Mouse (Mus musculus) heart, embryonic 15.5 days (tissue): ENCODE measurements around the gene Syt3. TPM values are rescaled to one million over a fixed set of nuclear protein-coding genes. Genes with fewer than 3 reads are reported as not detected.

Source experiments
- ATAC-seq: fragments of 200-750 bp; cut with Nextera tagmentation; replicated peaks from 2 replicates; pipeline ENCODE4 v1.8.0; 2017; ENCODE audit warnings: low read depth, moderate TSS enrichment; ENCODE audit not compliant: insufficient number of reproducible peaks, insufficient read depth, low FRiP score
- H3K27ac ChIP-seq: fragments of 300-500 bp; sonication (generic); 2 replicates; pipeline ENCODE4 v1.5.1; 2015; ENCODE audit warnings: mild to moderate bottlenecking, inconsistent platforms
- H3K27me3 ChIP-seq: fragments of 300-500 bp; sonication (generic); 2 replicates; pipeline ENCODE4 v1.6.1; 2015; ENCODE audit warnings: inconsistent platforms
- H3K36me3 ChIP-seq: fragments of 300-500 bp; sonication (generic); 2 replicates; pipeline ENCODE4 v1.6.1; 2015; ENCODE audit warnings: mild to moderate bottlenecking, inconsistent platforms
- H3K4me1 ChIP-seq: fragments of 300-500 bp; sonication (generic); replicated peaks from 2 replicates; pipeline ENCODE4 v1.6.1; 2015; ENCODE audit warnings: inconsistent platforms
- H3K4me2 ChIP-seq: fragments of 300-500 bp; sonication (generic); 2 replicates; pipeline ENCODE4 v1.6.1; 2015; ENCODE audit warnings: inconsistent platforms, mild to moderate bottlenecking, moderate library complexity
- H3K4me3 ChIP-seq: fragments of 300-500 bp; sonication (generic); 2 replicates; pipeline ENCODE4 v1.5.1; 2015; ENCODE audit warnings: mild to moderate bottlenecking, inconsistent platforms
- H3K9ac ChIP-seq: fragments of 300-500 bp; sonication (generic); 2 replicates; pipeline ENCODE4 v1.6.1; 2015; ENCODE audit warnings: mild to moderate bottlenecking, inconsistent platforms
- H3K9me3 ChIP-seq: fragments of 300-500 bp; sonication (generic); replicated peaks from 2 replicates; pipeline ENCODE4 v1.6.1; 2016; ENCODE audit warnings: inconsistent platforms
- WGBS: fragments of 180-500 bp; shearing (Covaris S2); methylation state at CpG from one replicate; pipeline ENCODE4 v1.1.7; 2015; ENCODE audit warnings: mixed read lengths; 5-methylcytosine and 5-hydroxymethylcytosine counted together
- polyA plus RNA-seq: library from polyadenylated mRNA; unstranded; fragments of >200 nt; fragmentation: Nextera tagmentation; extraction: Ambion mirVana; gene quantifications from 2 replicates; pipeline ENCODE4 v1.2.1, GENCODE M21; 2015

Gene Syt3
- polyA plus RNA-seq, 1 experiment from 2014 or later: 0.82 TPM

GRCm38 (mm10) chr7:44358886-44359654 is 24.8 kb upstream of the Syt3 start:
- Histone ChIP-seq H3K4me3 (peak overlapping the region; percentile 56), H3K36me3 (no peaks in the 10 kb centered on the region), H3K4me1 (peaks cover 38% of the 10 kb centered on the region), H3K27ac (peak overlapping the region; percentile 71), H3K9ac (peak overlapping the region; percentile 61), H3K4me2 (peak overlapping the region; percentile 93), H3K27me3 (peaks cover 64% of the 10 kb centered on the region), H3K9me3 (no peaks in the 10 kb centered on the region)
- ATAC-seq: no peak; the same call in 1 of the 2 replicates
- WGBS: 7% methylated on average over 19 of the region's 26 CpGs

DNA sequence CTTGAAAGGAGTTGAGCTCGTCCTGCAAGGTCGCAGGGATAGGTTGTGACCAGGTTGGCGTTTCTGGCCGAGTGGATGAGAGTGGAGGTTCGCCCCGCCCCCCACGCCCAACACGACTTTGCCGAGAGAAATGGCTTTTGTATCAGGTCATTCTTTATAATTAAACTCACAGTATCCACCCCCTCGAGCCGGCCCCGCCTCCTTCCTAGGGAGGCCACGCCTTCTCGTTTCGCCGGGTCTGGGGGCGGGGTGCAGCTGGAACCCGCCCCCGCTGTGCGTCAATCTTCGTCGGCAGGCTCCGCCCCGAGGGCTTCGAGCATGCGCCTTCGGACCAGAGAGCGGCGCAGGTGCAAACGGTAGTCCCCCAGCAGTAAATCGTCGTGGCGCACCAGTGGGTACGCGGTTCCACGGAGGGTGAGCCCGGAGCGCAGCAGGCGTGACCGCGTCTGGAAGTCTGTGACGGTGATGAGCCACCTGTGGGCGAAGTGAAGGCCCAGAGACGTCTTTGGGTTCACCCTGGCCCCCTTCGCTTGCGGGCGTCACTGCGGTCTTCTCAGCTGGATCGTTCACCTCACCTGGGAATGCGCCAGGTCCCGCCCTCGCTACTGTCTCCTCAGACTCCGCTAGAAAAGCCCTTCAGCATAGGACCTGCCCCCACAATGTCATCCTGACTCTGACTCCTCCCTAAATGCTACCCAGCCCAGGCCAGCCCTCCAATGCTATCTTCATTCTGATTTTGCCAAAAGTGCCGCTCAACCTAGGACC is 23.8 kb upstream of the Syt3 start:
- peak; percentile 85 for ATAC-seq
- WGBS: under 1% methylated on average over 54 of the region's 54 CpGs
- Histone ChIP-seq H3K36me3 (no peaks in the 10 kb centered on the region), H3K4me2 (peak overlapping the region; percentile 93), H3K27ac (peak overlapping the region; percentile 71), H3K9ac (peak overlapping the region; percentile 61), H3K4me1 (peaks cover 34% of the 10 kb centered on the region), H3K27me3 (peaks cover 53% of the 10 kb centered on the region), H3K4me3 (peak overlapping the region; percentile 56), H3K9me3 (no peaks in the 10 kb centered on the region)

- no peak for ATAC-seq
- Histone ChIP-seq H3K27ac (no peak overlapping the region), H3K9ac (no peak overlapping the region), H3K9me3 (no peaks in the 10 kb centered on the region), H3K27me3 (peaks cover 46% of the 10 kb centered on the region), H3K36me3 (no peaks in the 10 kb centered on the region), H3K4me1 (peaks cover 34% of the 10 kb centered on the region), H3K4me2 (peak overlapping the region; percentile 93), H3K4me3 (peak overlapping the region; percentile 56)
- 11% methylated on average over 21 of the region's 21 CpGs for WGBS
These were observed 23.1 kb upstream of the Syt3 start for GRCm38 (mm10) chr7:44360792-44361301.

DNA sequence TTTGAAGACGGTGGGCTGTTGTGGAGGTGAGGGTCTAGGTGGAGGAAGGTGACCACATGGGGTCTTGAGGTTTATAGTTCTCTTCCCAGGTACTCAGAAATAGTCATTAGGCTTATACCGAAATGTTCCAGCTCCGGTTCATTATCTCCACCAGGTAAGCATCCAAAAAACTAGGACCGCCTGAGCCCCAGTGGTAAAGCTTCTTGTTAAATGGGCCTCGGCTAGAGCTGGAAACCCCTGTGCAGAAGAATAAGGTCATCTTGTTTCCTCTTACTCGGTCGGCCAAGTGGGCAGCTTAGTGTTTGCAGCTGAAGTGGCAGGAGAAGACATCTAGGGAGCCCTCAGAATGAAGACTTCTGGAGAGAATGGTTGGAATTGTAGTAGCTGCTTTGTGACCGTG is 11.2 kb upstream of the Syt3 start:
- Histone ChIP-seq H3K36me3 (no peaks in the 10 kb centered on the region), H3K9me3 (no peaks in the 10 kb centered on the region), H3K27me3 (0 out of 2 replicates have a peak, but pooled peaks cover 3% of the 10 kb centered on the region), H3K4me2 (no peak overlapping the region), H3K4me1 (peaks cover 11% of the 10 kb centered on the region), H3K9ac (no peak overlapping the region), H3K4me3 (no peak overlapping the region), H3K27ac (no peak overlapping the region)
- 83% methylated on average over 8 of the region's 8 CpGs for WGBS
- no peak for ATAC-seq

DNA sequence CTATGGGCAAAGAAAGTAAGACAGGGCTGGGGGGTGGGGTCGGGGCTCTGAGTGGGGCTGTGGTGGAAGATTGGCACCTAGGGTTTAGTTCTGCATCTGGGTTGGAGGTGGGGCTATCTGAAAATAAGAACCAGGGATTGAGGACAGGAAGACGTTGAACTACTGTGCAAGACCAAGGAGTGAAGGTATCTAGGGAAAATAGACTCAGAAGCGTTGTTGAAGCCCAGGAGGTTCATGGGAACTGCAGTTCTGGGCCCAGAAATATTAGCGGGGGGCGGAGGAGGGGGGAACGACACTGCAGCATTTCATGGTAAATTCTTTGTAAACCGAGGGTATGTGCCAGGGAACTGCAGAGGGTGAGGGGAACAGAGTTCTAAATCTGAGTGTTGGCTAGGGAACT is 10.4 kb upstream of the Syt3 start:
- no peak for ATAC-seq
- H3K36me3 ChIP-seq: no peaks in the 10 kb centered on the region

GRCm38 (mm10) chr7:44373889-44374652 is 9.8 kb upstream of the Syt3 start:
- peak; percentile 84 for ATAC-seq
- Histone ChIP-seq H3K9me3 (no peaks in the 10 kb centered on the region), H3K4me2 (peak overlapping the region; percentile 89), H3K27ac (peak overlapping the region; percentile 45), H3K36me3 (no peaks in the 10 kb centered on the region), H3K4me3 (peak overlapping the region; percentile 59), H3K4me1 (peaks cover 22% of the 10 kb centered on the region), H3K27me3 (0 out of 2 replicates have a peak, but pooled peaks cover 3% of the 10 kb centered on the region), H3K9ac (peak overlapping the region; percentile 52)
- WGBS: under 1% methylated on average over 19 of the region's 19 CpGs

More for the DNA sequence above, 10.4 kb upstream of the Syt3 start:
- Histone ChIP-seq H3K9me3 (no peaks in the 10 kb centered on the region), H3K4me1 (peaks cover 17% of the 10 kb centered on the region), H3K9ac (peak overlapping the region; percentile 33), H3K27ac (no peak overlapping the region), H3K4me2 (peak overlapping the region; percentile 89), H3K4me3 (peak overlapping the region; percentile 59), H3K27me3 (0 out of 2 replicates have a peak, but pooled peaks cover 3% of the 10 kb centered on the region)
- WGBS: 8% methylated on average over 7 of the region's 7 CpGs

GRCm38 (mm10) chr7:44374756-44375155 is 9.1 kb upstream of the Syt3 start:
- WGBS: 9% methylated on average over 5 of the region's 5 CpGs
- H3K4me1 ChIP-seq: peaks cover 23% of the 10 kb centered on the region
- H3K36me3 ChIP-seq: no peaks in the 10 kb centered on the region
- H3K4me2 ChIP-seq: peak overlapping the region; percentile 89
- peak overlapping the region; percentile 52 for H3K9ac ChIP-seq
- H3K27ac ChIP-seq: peak overlapping the region; percentile 45; the same call in 1 of the 2 replicates
- H3K27me3 ChIP-seq: 0 out of 2 replicates have a peak, but pooled peaks cover 2% of the 10 kb centered on the region
- no peak for ATAC-seq
- H3K4me3 ChIP-seq: peak overlapping the region; percentile 59
- H3K9me3 ChIP-seq: no peaks in the 10 kb centered on the region

- no peak overlapping the region for H3K4me3 ChIP-seq
- H3K9ac ChIP-seq: no peak overlapping the region
- H3K9me3 ChIP-seq: no peaks in the 10 kb centered on the region
- H3K4me1 ChIP-seq: peaks cover 23% of the 10 kb centered on the region
- H3K27ac ChIP-seq: no peak overlapping the region
- no peaks in the 10 kb centered on the region for H3K27me3 ChIP-seq
- no peaks in the 10 kb centered on the region for H3K36me3 ChIP-seq
- ATAC-seq: no peak
- WGBS: 14% methylated on average over 10 of the region's 10 CpGs
- H3K4me2 ChIP-seq: peak overlapping the region; percentile 89
These were observed 8.7 kb upstream of the Syt3 start for GRCm38 (mm10) chr7:44375207-44375606.

DNA sequence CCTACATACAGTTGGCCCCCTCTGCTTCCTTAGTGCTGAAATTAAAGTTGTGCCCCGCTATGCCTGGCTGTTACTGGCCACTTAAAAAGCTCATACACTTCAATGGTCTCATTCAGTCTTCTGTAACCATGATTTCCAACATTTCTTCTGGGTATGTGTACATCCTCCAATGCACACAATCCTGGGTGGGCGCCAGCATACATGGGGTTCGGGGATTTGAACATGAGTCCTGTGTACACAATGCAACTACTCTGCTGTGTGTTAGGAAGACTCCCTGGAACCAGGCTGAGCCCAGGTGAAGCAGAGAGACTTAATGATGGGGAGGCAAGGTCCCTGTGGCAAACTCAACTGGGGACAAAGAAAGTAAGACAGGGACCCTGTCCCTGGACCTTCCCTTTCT is 8.1 kb upstream of the Syt3 start:
- Histone ChIP-seq H3K9ac (no peak overlapping the region), H3K36me3 (no peaks in the 10 kb centered on the region)
- WGBS: 64% methylated on average over 3 of the region's 3 CpGs

DNA sequence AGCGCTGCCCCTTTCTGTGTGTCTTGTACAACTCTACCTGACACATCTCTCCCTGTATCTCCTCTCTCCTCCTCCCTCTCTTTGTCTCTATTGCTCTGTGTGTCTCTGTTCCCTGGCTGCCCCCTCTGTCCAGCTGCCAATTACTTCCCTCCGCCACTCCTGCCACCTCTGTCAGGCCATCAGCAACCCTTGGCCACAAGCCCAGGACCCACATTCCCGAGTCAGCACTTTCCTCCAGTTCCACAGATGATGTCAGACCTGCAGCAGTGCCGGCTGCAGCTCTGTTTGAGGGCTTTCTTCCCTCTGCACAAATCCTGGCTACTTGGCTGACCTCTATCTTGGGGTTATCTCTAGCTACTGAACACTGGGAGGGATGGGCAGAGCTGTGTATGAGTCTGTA is 5.6 kb upstream of the Syt3 start:
- Histone ChIP-seq H3K4me3 (no peak overlapping the region), H3K27me3 (peaks cover 11% of the 10 kb centered on the region; the same call in 1 of the 2 replicates), H3K4me2 (no peak overlapping the region), H3K4me1 (peaks cover 23% of the 10 kb centered on the region), H3K36me3 (no peaks in the 10 kb centered on the region), H3K27ac (peak overlapping the region; percentile 43), H3K9ac (no peak overlapping the region; the same call in 1 of the 2 replicates), H3K9me3 (no peaks in the 10 kb centered on the region)
- WGBS: 21% methylated on average over 4 of the region's 4 CpGs
- peak; percentile 64; the same call in 1 of the 2 replicates for ATAC-seq

More for the DNA sequence above, 8.1 kb upstream of the Syt3 start:
- no peaks in the 10 kb centered on the region for H3K27me3 ChIP-seq
- H3K4me1 ChIP-seq: peaks cover 23% of the 10 kb centered on the region
- H3K4me3 ChIP-seq: no peak overlapping the region
- ATAC-seq: no peak
- H3K9me3 ChIP-seq: no peaks in the 10 kb centered on the region
- no peak overlapping the region for H3K4me2 ChIP-seq
- H3K27ac ChIP-seq: no peak overlapping the region
